Mouse (Mus musculus): ENCODE data around the gene Tmem120b. TPM values are rescaled to one million over a fixed set of nuclear protein-coding genes. Genes with fewer than 3 reads are reported as not detected.

Tmem120b gene
- polyA plus RNA-seq, 1 experiment from 2014 or later = 5.4 TPM

DNA sequence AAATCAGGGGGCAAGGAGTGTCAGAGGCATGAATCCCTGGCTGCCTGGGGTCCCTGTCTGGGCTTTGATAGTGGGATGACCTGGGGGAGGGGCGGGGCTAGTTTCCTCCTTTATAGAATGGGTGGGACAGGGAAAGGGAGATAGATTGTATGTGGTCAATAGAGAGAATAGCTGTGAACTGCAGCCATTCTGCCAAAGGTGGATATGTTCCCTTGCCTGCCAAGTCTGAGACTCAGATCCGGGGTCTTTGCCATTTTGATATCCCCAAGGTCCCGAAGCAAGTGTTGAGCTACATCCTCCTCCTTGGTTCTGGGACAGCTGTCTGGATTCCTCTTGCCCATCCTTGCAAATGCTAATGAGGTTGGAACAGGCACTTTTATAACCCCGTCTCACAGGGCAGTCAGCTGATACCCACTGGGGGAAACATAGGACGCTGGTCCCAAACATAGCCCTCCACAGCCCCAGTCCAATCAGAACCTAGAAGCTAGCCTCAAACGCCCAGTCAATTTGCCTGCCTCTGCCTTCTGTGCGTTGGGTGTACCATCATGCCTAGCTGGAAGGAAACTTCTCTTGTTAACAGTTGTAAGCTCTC is 52.5 kb downstream of the Tmem120b start:
- no peaks in the 10 kb centered on the region for H3K36me3 ChIP-seq (ENCODE audit: inconsistent target)
- no peak overlapping the region for H3K4me3 ChIP-seq (ENCODE audit: inconsistent target)
- H3K27ac ChIP-seq = no peak overlapping the region
- H3K79me2 ChIP-seq (ENCODE audit: inconsistent target) = no peaks in the 10 kb centered on the region
- 93% methylated on average over 7 of the region's 7 CpGs for WGBS (ENCODE audit: missing documents)

GRCm38 (mm10) chr5:123122181-123122580 is 54.0 kb downstream of the Tmem120b start:
- Histone ChIP-seq H3K4me3 (ENCODE audit: inconsistent target) (no peak overlapping the region), H3K79me2 (ENCODE audit: inconsistent target) (no peaks in the 10 kb centered on the region), H3K27ac (no peak overlapping the region), H3K36me3 (ENCODE audit: inconsistent target) (no peaks in the 10 kb centered on the region)
- 98% methylated on average over 4 of the region's 4 CpGs for WGBS (ENCODE audit: missing documents)

- Histone ChIP-seq H3K36me3 (ENCODE audit: inconsistent target) (no peaks in the 10 kb centered on the region), H3K4me3 (ENCODE audit: inconsistent target) (no peak overlapping the region), H3K79me2 (ENCODE audit: inconsistent target) (no peaks in the 10 kb centered on the region), H3K27ac (no peak overlapping the region)
- WGBS (ENCODE audit: missing documents) = 59% methylated on average over 6 of the region's 6 CpGs
Measured at GRCm38 (mm10) chr5:123125105-123125504, 56.9 kb downstream of the Tmem120b start.

GRCm38 (mm10) chr5:123125638-123126406 is 57.6 kb downstream of the Tmem120b start:
- no peaks in the 10 kb centered on the region for H3K36me3 ChIP-seq (ENCODE audit: inconsistent target)
- no peak overlapping the region for H3K4me3 ChIP-seq (ENCODE audit: inconsistent target)
- peak overlapping the region; percentile 52 for H3K27ac ChIP-seq

GRCm38 (mm10) chr5:123127031-123127430 is 58.8 kb downstream of the Tmem120b start:
- WGBS (ENCODE audit: missing documents) = 79% methylated on average over 6 of the region's 6 CpGs
- Histone ChIP-seq H3K27ac (no peak overlapping the region), H3K79me2 (ENCODE audit: inconsistent target) (no peaks in the 10 kb centered on the region), H3K36me3 (ENCODE audit: inconsistent target) (no peaks in the 10 kb centered on the region), H3K4me3 (ENCODE audit: inconsistent target) (no peak overlapping the region)

More at GRCm38 (mm10) chr5:123125638-123126406, 57.6 kb downstream of the Tmem120b start:
- 10% methylated on average over 17 of the region's 18 CpGs for WGBS (ENCODE audit: missing documents)
- no peaks in the 10 kb centered on the region for H3K79me2 ChIP-seq (ENCODE audit: inconsistent target)

DNA sequence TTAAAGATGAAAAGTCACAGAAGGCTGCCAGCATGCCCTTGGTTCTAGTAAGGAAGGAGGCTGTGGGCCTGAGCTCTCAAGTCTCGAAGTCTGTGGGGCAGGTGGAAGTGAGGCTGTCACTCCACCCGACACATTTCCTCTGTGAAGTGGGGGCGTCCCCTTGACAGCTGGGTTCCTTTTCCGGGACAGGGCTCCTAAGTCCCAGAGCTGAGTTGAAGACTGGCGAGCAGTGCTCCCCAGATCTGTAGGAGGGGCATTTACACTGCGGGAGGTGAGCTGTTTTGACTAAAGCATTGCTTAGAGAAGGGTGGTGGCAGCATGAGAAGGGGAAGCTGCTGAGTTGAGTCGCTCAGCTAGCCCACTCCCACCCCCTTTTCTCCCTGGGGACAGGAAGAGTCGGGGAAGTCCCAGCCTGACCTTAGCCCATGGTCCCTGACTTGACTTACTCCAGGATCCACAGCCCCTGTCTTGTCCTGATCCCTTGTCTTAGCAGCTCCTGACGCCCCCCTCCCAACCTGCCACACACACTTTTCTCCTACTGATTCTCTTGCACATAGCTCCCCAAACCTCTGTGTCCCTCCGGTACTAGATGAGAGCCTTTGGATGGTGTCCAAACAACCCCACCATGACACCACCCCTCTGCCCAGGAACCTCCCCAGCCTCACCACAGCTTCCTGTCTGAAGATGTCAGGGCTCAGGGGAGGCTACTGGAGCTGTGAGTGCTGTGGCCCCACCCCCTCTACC is 60.4 kb downstream of the Tmem120b start:
- H3K36me3 ChIP-seq (ENCODE audit: inconsistent target) = 0 out of 2 replicates have a peak, but pooled peaks cover under 1% of the 10 kb centered on the region
- WGBS (ENCODE audit: missing documents) = 7% methylated on average over 10 of the region's 10 CpGs
- peaks cover under 1% of the 10 kb centered on the region; the same call in 1 of the 2 replicates for H3K79me2 ChIP-seq (ENCODE audit: inconsistent target)
- H3K4me3 ChIP-seq (ENCODE audit: inconsistent target) = peak overlapping the region; percentile 7; the same call in 1 of the 2 replicates
- peak overlapping the region; percentile 80 for H3K27ac ChIP-seq

DNA sequence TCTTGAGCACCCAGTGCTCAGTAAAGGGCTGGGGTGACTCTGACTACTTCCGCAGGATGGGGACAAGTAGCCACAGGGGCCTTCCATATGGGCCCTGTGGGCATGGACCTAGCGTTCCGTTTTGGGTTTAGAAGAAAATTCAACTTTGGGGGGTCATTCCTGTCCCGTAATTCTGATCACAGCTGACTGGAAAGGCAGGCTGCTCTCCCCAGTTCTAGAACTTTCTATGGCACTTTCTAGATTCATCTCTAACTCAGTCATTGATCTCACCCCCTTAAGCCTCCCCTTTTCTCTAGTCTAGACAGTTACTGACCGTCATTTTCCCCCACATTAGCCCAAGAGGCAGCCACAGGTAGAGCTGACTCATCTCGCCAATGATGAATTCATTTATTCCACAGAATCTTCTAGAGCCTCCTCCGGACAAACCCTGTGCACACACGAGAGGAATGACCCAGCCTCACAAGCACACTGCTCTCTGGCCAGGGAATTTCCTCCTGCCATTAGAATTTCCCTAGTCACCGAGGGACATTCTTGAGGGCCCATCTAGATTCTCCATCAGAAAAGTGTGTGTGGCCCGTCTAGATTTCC is 61.0 kb downstream of the Tmem120b start:
- WGBS (ENCODE audit: missing documents) = 38% methylated on average over 9 of the region's 10 CpGs

DNA sequence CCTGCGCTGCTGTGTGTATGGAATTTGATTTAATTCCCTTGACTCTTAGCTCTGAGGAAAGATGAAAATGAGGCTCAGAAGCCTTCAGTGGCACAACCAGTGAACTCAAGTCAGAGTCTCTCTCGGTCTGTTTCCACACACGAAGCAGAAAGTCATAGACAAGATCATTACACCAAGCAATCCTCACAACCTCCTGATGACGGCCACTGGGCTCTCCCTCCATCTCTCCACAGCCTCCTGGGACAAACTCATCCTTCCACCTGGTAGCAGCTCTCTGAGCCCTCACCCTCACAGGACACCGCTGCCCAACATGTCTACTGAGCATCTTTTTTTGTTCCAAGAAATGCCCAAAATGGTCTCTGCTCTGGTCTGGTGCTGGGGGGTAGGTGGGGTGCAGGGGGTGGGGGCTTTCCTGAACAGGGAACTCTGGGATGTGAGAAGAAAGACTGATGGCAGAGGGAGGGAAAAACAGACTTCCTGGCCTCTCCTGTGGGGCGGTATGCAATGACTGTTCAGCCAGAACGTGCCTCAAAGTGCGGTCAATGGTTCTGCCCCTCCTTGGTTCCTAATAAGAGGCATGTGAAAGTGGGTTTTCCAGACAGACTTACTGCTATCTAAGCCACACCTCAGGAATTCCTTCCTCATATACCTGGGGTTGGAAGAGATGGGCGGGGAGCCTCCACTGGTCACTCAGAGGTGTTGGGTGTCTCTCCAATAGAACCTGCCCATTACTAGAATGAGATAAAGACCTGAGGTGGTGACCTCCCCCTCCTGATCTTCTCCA is 62.0 kb downstream of the Tmem120b start:
- 91% methylated on average over 9 of the region's 9 CpGs for WGBS (ENCODE audit: missing documents)
- H3K36me3 ChIP-seq (ENCODE audit: inconsistent target) = peaks cover 10% of the 10 kb centered on the region; the same call in 1 of the 2 replicates

More for the DNA sequence above, 61.0 kb downstream of the Tmem120b start:
- Histone ChIP-seq H3K36me3 (ENCODE audit: inconsistent target) (peaks cover 8% of the 10 kb centered on the region; the same call in 1 of the 2 replicates), H3K27ac (peak overlapping the region; percentile 80), H3K4me3 (ENCODE audit: inconsistent target) (peak overlapping the region; percentile 7; the same call in 1 of the 2 replicates), H3K79me2 (ENCODE audit: inconsistent target) (peaks cover 7% of the 10 kb centered on the region; the same call in 1 of the 2 replicates)

DNA sequence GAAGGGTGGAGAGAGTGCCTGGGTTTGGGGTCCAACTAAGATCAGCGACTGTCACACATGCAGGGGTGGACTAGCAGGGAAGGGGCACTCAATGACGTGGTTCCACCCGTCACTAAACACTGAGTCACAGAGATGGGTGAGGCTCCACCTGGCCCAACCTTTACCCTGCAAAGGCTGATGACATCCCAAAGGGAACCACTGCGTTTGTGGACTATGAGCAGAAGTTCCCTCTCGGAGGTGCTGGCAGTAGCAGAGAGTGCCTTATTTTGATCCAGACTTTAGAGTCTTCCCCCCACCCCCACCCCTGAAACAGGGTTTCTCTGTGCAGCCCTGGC is 62.6 kb downstream of the Tmem120b start:
- peaks cover 10% of the 10 kb centered on the region; the same call in 1 of the 2 replicates for H3K36me3 ChIP-seq (ENCODE audit: inconsistent target)
- WGBS (ENCODE audit: missing documents) = 87% methylated on average over 5 of the region's 5 CpGs
- H3K79me2 ChIP-seq (ENCODE audit: inconsistent target) = peaks cover 22% of the 10 kb centered on the region
- H3K27ac ChIP-seq = no peak overlapping the region
- no peak overlapping the region for H3K4me3 ChIP-seq (ENCODE audit: inconsistent target)

More for the DNA sequence above, 62.0 kb downstream of the Tmem120b start:
- H3K79me2 ChIP-seq (ENCODE audit: inconsistent target) = peaks cover 16% of the 10 kb centered on the region
- no peak overlapping the region for H3K27ac ChIP-seq
- H3K4me3 ChIP-seq (ENCODE audit: inconsistent target) = no peak overlapping the region

DNA sequence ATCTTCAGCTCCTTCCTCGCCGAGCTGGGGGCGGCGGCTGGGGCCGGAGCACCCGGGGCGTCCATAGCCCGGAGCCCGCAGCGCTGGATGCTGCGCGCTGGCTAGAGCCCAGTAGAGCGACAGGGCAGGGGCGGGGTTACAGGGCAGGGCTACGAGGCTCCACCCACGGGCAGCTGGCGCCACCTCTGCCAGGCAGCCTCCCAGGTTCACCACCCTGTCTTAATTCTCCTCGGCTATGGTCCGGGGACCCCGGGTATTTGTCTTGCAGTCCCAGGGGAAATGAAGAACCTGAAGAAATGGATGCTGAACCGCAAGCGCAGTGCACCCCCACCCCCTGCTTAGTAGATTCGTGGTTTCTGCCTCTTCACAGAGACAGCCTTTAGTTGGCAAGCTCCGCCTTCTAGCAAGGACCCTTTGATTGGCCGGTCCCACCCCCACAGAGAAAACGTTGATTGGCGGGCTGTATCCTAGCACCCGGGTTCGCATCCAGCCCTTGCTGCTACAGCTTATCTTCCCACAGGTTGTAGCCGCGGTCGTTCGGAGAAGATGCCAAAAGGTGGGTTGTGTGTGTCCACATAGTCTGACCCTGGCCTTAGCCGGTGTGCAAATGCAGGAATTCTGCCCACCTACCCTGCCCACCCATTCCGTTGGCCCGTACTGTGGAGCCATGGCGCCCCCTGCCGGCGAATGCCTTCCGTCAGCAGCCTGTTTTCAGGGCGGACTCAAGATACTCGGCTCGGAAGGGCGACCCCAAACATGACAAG is 64.3 kb downstream of the Tmem120b start, which contains the start of gene Rhof:
Gene Rhof (minus strand): TSS at position 385 of the 764 bp plus-strand sequence.
- Histone ChIP-seq H3K36me3 (ENCODE audit: inconsistent target) (peaks cover 10% of the 10 kb centered on the region; the same call in 1 of the 2 replicates), H3K27ac (no peak within 1 kb of the TSS), H3K79me2 (ENCODE audit: inconsistent target) (peaks cover 31% of the 10 kb centered on the region), H3K4me3 (ENCODE audit: inconsistent target) (peak within 1 kb of the TSS; percentile 43)
- WGBS (ENCODE audit: missing documents) = 3% methylated on average over 40 of the region's 44 CpGs

- Histone ChIP-seq H3K79me2 (ENCODE audit: inconsistent target) (peaks cover 31% of the 10 kb centered on the region), H3K27ac (no peak overlapping the region), H3K4me3 (ENCODE audit: inconsistent target) (no peak overlapping the region), H3K36me3 (ENCODE audit: inconsistent target) (peaks cover 10% of the 10 kb centered on the region; the same call in 1 of the 2 replicates)
- 28% methylated on average over 18 of the region's 18 CpGs for WGBS (ENCODE audit: missing documents)
Measured at GRCm38 (mm10) chr5:123133083-123133783, 65.0 kb downstream of the Tmem120b start.

GRCm38 (mm10) chr5:123133784-123134143 is 65.5 kb downstream of the Tmem120b start:
- Histone ChIP-seq H3K36me3 (ENCODE audit: inconsistent target) (peaks cover 10% of the 10 kb centered on the region; the same call in 1 of the 2 replicates), H3K27ac (no peak overlapping the region), H3K4me3 (ENCODE audit: inconsistent target) (no peak overlapping the region), H3K79me2 (ENCODE audit: inconsistent target) (peaks cover 31% of the 10 kb centered on the region)
- 58% methylated on average over 7 of the region's 7 CpGs for WGBS (ENCODE audit: missing documents)

All from macrophage (primary cell).